Mouse (Mus musculus): ENCODE data around the gene Npy5r. TPM values are rescaled to one million over a fixed set of nuclear protein-coding genes. Genes with fewer than 3 reads are reported as not detected.

Gene Npy5r
- polyA plus RNA-seq (2012; ENCODE audit: low replicate concordance) = not detected in 2 replicates

GRCm38 (mm10) chr8:66687511-66688329 is at the start of gene Npy5r:
TSS of gene Npy5r (minus strand) at chr8:66688128.

GRCm38 (mm10) chr8:66696970-66697843 is 9.3 kb upstream of the Npy5r start, which contains the start of gene Npy1r:
TSS of gene Npy1r (plus strand) at chr8:66697192.

Other genes with a start within 250 kb of the Npy5r start
- 2.3 and 2.8 TPM in 2 replicates for gene Tma16, start 201.6 kb downstream of the Npy5r start, polyA plus RNA-seq (2012; ENCODE audit: low replicate concordance)
- not detected in 2 replicates for gene Tktl2, start 176.4 kb downstream of the Npy5r start, polyA plus RNA-seq (2012; ENCODE audit: low replicate concordance)
- not detected in 2 replicates for gene Npy1r, start 9.1 kb upstream of the Npy5r start, polyA plus RNA-seq (2012; ENCODE audit: low replicate concordance)
- gene Naf1, start 172.1 kb upstream of the Npy5r start, polyA plus RNA-seq (2012; ENCODE audit: low replicate concordance) = 7.3 and 14.7 TPM in 2 replicates

Measured in hematopoietic multipotent progenitor cell, adult 10-12 weeks (in vitro differentiated cells).